Mouse (Mus musculus) heart, postnatal 10 days (tissue): ENCODE measurements around the gene Macf1. TPM values are rescaled to one million over a fixed set of nuclear protein-coding genes. Genes with fewer than 3 reads are reported as not detected.
"Not testable (repeated sequence)": the region's sequence is repeated elsewhere in the genome, so short reads cannot be mapped to it uniquely, and the experiment has no call there.

Experiments
- DNase-seq, 2 experiments: peaks; one replicate each; pipeline ENCODE4 v3.0.0; 2021
- intact Hi-C: fragments of 180-260 bp; cut with DNase I; formaldehyde crosslinking; loops from one replicate; pipeline ENCODE4 v1.15.1; 2025
- total RNA-seq, 2 experiments: library from RNA; stranded (reverse); gene quantifications; 2 replicates each; pipeline ENCODE4 v1.2.3; 2021

Macf1 gene
- total RNA-seq, 2 experiments from 2014 or later, result 316 to 364 TPM

GRCm38 (mm10) chr4:123564051-123564791, 119.9 kb downstream of the Macf1 start:
- DNase-seq, result peak; percentile 51 to 57
- intact Hi-C loops, result no loop called here

GRCm38 (mm10) chr4:123562177-123562815, 121.9 kb downstream of the Macf1 start:
- peak in 1 of 2 experiments; percentile 18 for DNase-seq
- intact Hi-C loops, result no loop called here

GRCm38 (mm10) chr4:123560896-123561295, 123.3 kb downstream of the Macf1 start:
- no peak for DNase-seq
- intact Hi-C loops, result no loop called here

- intact Hi-C loops, result no loop called here
- no peak for DNase-seq
Measured at GRCm38 (mm10) chr4:123558496-123558895, 125.7 kb downstream of the Macf1 start.

GRCm38 (mm10) chr4:123555251-123555650, 128.9 kb downstream of the Macf1 start:
- intact Hi-C loops, result no loop called here

GRCm38 (mm10) chr4:123552689-123553088, 131.5 kb downstream of the Macf1 start:
- intact Hi-C loops, result no loop called here

More at GRCm38 (mm10) chr4:123555251-123555650, 128.9 kb downstream of the Macf1 start:
- DNase-seq, result no peak

GRCm38 (mm10) chr4:123548317-123548716, 135.8 kb downstream of the Macf1 start:
- intact Hi-C loops, result no loop called here
- DNase-seq, result peak; percentile 24 to 58

More at GRCm38 (mm10) chr4:123552689-123553088, 131.5 kb downstream of the Macf1 start:
- no peak for DNase-seq

- DNase-seq, result no peak
- intact Hi-C loops, result no loop called here
Measured at GRCm38 (mm10) chr4:123543691-123544090, 140.5 kb downstream of the Macf1 start.

- intact Hi-C loops, result loop anchor here (1.0 kb wide), 2 partner anchors 49 to 132 kb away; no protein-coding TSS in a partner anchor
- DNase-seq, result peak; percentile 81 to 83
Measured at GRCm38 (mm10) chr4:123535271-123535670, 148.9 kb downstream of the Macf1 start.

GRCm38 (mm10) chr4:123532001-123532400, 152.2 kb downstream of the Macf1 start:
- no peak for DNase-seq
- intact Hi-C loops, result no loop called here

GRCm38 (mm10) chr4:123530976-123531375, 153.2 kb downstream of the Macf1 start:
- intact Hi-C loops, result no loop called here
- no peak for DNase-seq

GRCm38 (mm10) chr4:123529230-123529629, 154.9 kb downstream of the Macf1 start:
- intact Hi-C loops, result no loop called here

GRCm38 (mm10) chr4:123527607-123528010, 156.6 kb downstream of the Macf1 start:
- peak; percentile 37 to 56 for DNase-seq
- intact Hi-C loops, result no loop called here

More at GRCm38 (mm10) chr4:123529230-123529629, 154.9 kb downstream of the Macf1 start:
- peak; percentile 36 to 67 for DNase-seq

- DNase-seq, result no peak
Measured at GRCm38 (mm10) chr4:123526779-123527280, 157.3 kb downstream of the Macf1 start.

GRCm38 (mm10) chr4:123524746-123525145, 159.4 kb downstream of the Macf1 start:
- intact Hi-C loops, result no loop called here

More at GRCm38 (mm10) chr4:123526779-123527280, 157.3 kb downstream of the Macf1 start:
- intact Hi-C loops, result no loop called here

GRCm38 (mm10) chr4:123520123-123520522, 164.0 kb downstream of the Macf1 start:
- intact Hi-C loops, DNase-seq: not testable (repeated sequence)

More at GRCm38 (mm10) chr4:123524746-123525145, 159.4 kb downstream of the Macf1 start:
- no peak for DNase-seq

- no peak for DNase-seq
- intact Hi-C loops, result no loop called here
Measured at GRCm38 (mm10) chr4:123515673-123516072, 168.5 kb downstream of the Macf1 start.

- no peak for DNase-seq
- intact Hi-C loops, result no loop called here
Measured at GRCm38 (mm10) chr4:123510201-123510600, 174.0 kb downstream of the Macf1 start.

GRCm38 (mm10) chr4:123489086-123489485, 195.1 kb downstream of the Macf1 start:
- intact Hi-C loops, result loop anchor here (5.0 kb wide), 1 partner anchor 47 kb away; no protein-coding TSS in a partner anchor
- no peak for DNase-seq

- peak; percentile 34 to 39 for DNase-seq
- intact Hi-C loops, result no loop called here
Measured at GRCm38 (mm10) chr4:123479991-123480390, 204.2 kb downstream of the Macf1 start.
